Mouse (Mus musculus): ENCODE results near the gene Vmn2r115. TPM values are rescaled to one million over a fixed set of nuclear protein-coding genes. Genes with fewer than 3 reads are reported as not detected.
"Not testable (repeated sequence)": the region's sequence is repeated elsewhere in the genome, so short reads cannot be mapped to it uniquely, and the experiment has no call there.

The Vmn2r115 gene
- not detected for polyA plus RNA-seq (2017; shearing (Covaris generic))

GRCm38 (mm10) chr17:23343441-23343840 is at the start of gene Vmn2r115:
Gene Vmn2r115, plus strand, starts transcription at chr17:23343741.
- ATAC-seq = not testable (repeated sequence)

GRCm38 (mm10) chr17:23312437-23312836 is 31.1 kb upstream of the Vmn2r115 start, which contains the start of gene Vmn2r114:
Gene Vmn2r114, minus strand, starts transcription at chr17:23312537.
- ATAC-seq = not testable (repeated sequence)

DNA sequence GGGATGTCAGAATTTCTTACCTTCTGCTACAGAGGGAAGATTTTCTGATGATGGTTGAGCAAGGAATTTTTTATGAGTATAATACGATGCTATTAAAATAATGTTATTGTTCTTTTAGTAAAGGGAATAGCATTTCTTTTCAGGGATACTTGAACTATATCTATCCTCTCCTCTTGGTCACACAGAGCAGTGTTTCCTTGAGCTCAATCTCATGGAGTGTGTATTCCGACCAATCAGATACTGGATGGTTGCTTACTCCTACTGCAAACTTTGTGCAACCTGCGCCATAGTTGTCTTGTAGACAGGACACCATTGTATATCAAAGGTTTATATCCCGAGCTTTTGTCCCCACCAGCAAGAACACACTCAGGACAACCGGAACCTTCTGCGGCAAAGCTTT is 12.9 kb upstream of the Vmn2r115 start:
- no peak for ATAC-seq

GRCm38 (mm10) chr17:23351644-23352043 is 8.1 kb downstream of the Vmn2r115 start:
- ATAC-seq = no peak

DNA sequence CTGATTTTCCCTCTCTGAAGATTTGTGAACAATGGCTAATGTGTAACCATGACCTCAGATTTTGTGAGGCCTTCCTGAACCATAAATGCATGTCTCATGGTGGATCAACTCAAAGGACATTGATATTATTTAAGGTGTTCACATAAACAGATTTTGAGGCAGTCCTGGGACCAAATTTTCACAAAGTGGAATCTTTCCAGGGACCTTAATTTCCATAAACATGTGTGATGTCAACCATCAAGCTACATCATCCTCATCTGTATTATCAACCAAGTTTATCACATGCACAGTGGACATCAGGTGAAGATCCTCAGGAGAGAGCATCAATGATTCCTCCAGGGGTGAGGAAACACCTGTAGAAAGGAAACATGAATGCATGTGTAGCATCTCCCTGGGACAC is 40.8 kb downstream of the Vmn2r115 start, which contains the start of gene Vmn2r116:
Gene Vmn2r116 (plus strand): TSS at position 301 of the 400 bp plus-strand sequence.
- not testable (repeated sequence) for ATAC-seq

Other genes with a start within 250 kb of the Vmn2r115 start
- 10 to 100 TPM in 1 of 3 experiments, 1 to 10 TPM in 2; 8.7 to 20.3 (median 9.2) TPM for gene Zfp40, start 150.5 kb upstream of the Vmn2r115 start, polyA plus RNA-seq (2017; shearing (Covaris generic))
- gene Vmn2r114, start 31.2 kb upstream of the Vmn2r115 start, polyA plus RNA-seq (2017; shearing (Covaris generic)) = under 1 TPM in 2 of 3 experiments, not detected in 1; 0.09 to 0.15 TPM
- not detected for gene Vmn2r116, start 40.9 kb downstream of the Vmn2r115 start, polyA plus RNA-seq (2017; shearing (Covaris generic))
- gene Vmn2r117, start 136.0 kb downstream of the Vmn2r115 start, polyA plus RNA-seq (2017; shearing (Covaris generic)) = not detected
- 1 to 10 TPM; 4.0 to 5.5 (median 4.8) TPM for gene Zfp213, start 220.5 kb downstream of the Vmn2r115 start, polyA plus RNA-seq (2017; shearing (Covaris generic))

Data from inflammation-experienced regulatory T-cells, adult 6 months (primary cell).